Mouse (Mus musculus) bone marrow, adult 2 months (tissue): ENCODE measurements around the gene Slc22a4. TPM values are rescaled to one million over a fixed set of nuclear protein-coding genes. Genes with fewer than 3 reads are reported as not detected.

ENCODE experiments used
- H3K27ac ChIP-seq: fragments of 200-500 bp; 2 replicates; pipeline ENCODE4 v1.5.1; 2012; ENCODE audit warnings: low read depth, mild to moderate bottlenecking, control low read depth, inconsistent platforms, low read length; ENCODE audit not compliant: control insufficient read depth, poor library complexity, insufficient read depth
- H3K4me1 ChIP-seq: fragments of 200-500 bp; 2 replicates; pipeline ENCODE4 v1.6.1; 2011; ENCODE audit warnings: low read length; ENCODE audit not compliant: control insufficient read depth, insufficient read depth
- H3K4me3 ChIP-seq: fragments of 200-500 bp; replicated peaks from 2 replicates; pipeline ENCODE3; 2011; ENCODE audit warnings: mild to moderate bottlenecking, low read depth, low read length, control low read depth; ENCODE audit not compliant: control insufficient read depth
- CTCF ChIP-seq: fragments of 200-500 bp; IDR thresholded peaks from 2 replicates; pipeline ENCODE4 v1.5.1; 2011; ENCODE audit warnings: low read length, control low read depth; ENCODE audit not compliant: control insufficient read depth, insufficient read depth
- POLR2A ChIP-seq: fragments of 200-500 bp; IDR thresholded peaks from 2 replicates; pipeline ENCODE4 v1.6.1; 2011; ENCODE audit warnings: low read depth, mild to moderate bottlenecking, control low read depth, low read length, borderline replicate concordance; ENCODE audit not compliant: control insufficient read depth
- WGBS: fragments of 180-500 bp; shearing (Covaris S2); methylation state at CpG from one replicate; pipeline ENCODE4 v1.1.7; 2018; 5-methylcytosine and 5-hydroxymethylcytosine counted together
- polyA plus RNA-seq: library from polyadenylated mRNA; stranded (reverse); fragments of >200 nt; gene quantifications from 2 replicates; pipeline ENCODE4 v1.2.4, GENCODE M21; 2011; ENCODE audit warnings: low replicate concordance; ENCODE audit not compliant: missing spikeins, insufficient read depth, insufficient read length

Gene Slc22a4
- polyA plus RNA-seq: 20.7 and 34.8 TPM in 2 replicates

DNA sequence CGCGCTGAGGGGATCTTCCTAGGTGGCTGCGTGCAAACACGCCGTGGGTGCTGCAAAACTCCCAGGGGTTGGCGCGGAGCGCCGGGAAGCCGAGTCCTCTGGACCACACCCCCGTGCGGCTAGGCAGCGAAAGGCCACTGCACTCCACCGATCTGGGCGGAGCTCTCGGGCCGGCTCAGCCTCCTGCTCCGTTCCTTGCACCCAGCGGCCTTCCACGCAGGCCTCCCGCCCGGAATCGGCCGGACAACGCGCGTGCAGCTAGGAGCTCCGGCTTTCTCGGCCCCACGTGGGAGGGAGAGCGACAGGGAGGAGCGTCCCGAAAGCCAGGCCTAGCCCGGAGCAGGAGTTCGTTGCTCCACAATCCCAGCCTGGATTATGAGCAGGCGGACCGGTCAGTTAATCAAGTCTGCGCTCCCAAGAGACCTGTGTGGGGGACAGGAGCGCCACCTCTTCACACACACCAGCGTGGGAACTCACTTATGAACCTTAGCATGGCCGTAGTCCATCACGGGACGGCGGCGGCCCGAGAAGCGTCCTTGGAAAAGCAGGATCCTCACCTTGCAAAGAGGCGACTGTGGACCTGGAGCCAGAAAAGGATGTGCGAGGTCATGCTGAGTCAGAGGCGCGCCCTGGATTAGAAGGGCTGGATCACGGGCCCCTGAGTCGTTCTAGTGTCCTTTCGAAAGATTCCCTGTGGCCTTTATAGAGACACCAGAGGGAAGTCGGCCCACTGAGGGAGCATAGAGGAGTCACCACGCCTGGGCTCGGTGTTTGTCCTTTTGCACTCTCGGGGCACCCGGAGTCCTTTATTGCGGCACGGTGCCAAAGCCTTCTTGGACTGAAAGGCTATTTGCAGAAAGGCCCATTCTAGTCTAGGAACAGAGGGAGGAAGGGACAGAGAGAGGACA, at the start of gene Slc22a4:
Gene Slc22a4, minus strand, starts transcription at position 47 of the 908 bp plus-strand sequence.
- TF ChIP-seq CTCF: peak; percentile 22; the same call in 1 of the 2 replicates
- TF ChIP-seq POLR2A: no peak; the same call in none of the 2 replicates
- Histone ChIP-seq H3K27ac (peak within 1 kb of the TSS; percentile 94), H3K4me3 (peak within 1 kb of the TSS; percentile 96), H3K4me1 (no peaks in the 10 kb centered on the region; the same call in 1 of the 2 replicates)
- 2% methylated on average over 61 of the region's 61 CpGs for WGBS

GRCm38 (mm10) chr11:54076101-54076500, 48.2 kb upstream of the Slc22a4 start:
- Histone ChIP-seq H3K4me1 (no peaks in the 10 kb centered on the region), H3K27ac (no peak overlapping the region), H3K4me3 (no peak overlapping the region)
- no peak for TF ChIP-seq POLR2A
- no peak for TF ChIP-seq CTCF
- 74% methylated on average over 1 of the region's 1 CpGs for WGBS

- Histone ChIP-seq H3K4me1 (no peaks in the 10 kb centered on the region), H3K27ac (no peak overlapping the region), H3K4me3 (no peak overlapping the region)
- WGBS: 81% methylated on average over 6 of the region's 6 CpGs
- TF ChIP-seq POLR2A: no peak
- TF ChIP-seq CTCF: no peak
Measured at GRCm38 (mm10) chr11:54075353-54075752, 47.5 kb upstream of the Slc22a4 start.

DNA sequence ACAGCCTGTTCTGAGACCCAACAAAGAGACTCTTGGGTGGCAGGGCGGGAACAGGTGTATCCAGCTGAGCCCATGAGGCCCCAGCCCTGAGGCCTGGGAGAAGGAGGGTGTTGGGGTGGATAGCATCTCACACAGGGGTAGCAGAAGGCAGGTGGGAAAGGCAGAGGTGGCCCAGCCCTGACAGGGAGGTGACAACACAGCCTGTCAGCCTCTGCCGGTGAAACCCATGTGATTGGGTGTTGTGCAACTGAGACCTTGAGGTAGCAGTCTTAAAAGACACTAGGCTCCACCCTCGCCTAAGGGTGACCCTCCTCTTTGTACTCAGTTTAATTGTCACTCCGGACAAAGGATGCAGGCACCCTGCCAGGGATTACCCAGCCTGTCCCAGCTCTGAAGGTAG, 45.4 kb upstream of the Slc22a4 start:
- no peaks in the 10 kb centered on the region for H3K4me1 ChIP-seq
- no peak overlapping the region for H3K27ac ChIP-seq
- TF ChIP-seq CTCF (no peak), POLR2A (no peak)
- no peak overlapping the region for H3K4me3 ChIP-seq
- 56% methylated on average over 4 of the region's 4 CpGs for WGBS

DNA sequence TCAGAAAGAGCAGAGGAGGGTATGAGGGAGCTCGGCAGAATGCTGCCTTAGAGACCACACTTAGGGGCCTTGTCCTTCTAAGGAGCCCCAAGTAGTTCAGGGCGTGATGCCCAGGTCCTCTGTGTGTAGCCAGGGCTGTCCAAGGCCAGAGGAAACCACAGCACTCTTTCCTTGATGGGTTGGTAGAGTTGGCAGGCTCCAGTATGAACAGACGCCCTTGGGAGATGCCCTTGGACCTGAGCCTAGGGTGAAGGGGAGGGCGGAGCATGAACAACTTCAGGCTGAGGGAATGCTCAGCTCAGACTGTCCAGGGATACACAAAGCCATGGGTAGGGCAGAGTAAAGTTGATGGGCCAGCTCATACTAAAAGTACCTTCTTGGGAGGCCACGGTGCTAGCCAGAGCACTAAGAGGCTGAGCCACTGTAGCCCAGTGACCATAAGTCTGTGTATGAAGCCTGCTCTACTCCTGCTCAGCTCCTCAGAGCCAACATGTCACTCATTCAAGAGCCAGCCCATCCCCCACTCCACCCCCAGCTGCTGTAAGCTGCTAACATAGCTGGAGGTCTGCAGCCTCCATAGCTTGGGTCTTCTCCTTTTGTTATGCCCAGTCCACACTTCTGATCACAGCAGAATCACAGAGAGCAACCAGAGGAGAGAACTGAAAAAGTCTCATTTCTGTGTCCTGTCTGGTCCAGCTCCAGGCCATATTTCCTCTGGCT, 44.0 kb upstream of the Slc22a4 start:
- TF ChIP-seq POLR2A (no peak), CTCF (no peak)
- Histone ChIP-seq H3K27ac (no peak overlapping the region), H3K4me1 (no peaks in the 10 kb centered on the region), H3K4me3 (no peak overlapping the region)
- 68% methylated on average over 5 of the region's 5 CpGs for WGBS

DNA sequence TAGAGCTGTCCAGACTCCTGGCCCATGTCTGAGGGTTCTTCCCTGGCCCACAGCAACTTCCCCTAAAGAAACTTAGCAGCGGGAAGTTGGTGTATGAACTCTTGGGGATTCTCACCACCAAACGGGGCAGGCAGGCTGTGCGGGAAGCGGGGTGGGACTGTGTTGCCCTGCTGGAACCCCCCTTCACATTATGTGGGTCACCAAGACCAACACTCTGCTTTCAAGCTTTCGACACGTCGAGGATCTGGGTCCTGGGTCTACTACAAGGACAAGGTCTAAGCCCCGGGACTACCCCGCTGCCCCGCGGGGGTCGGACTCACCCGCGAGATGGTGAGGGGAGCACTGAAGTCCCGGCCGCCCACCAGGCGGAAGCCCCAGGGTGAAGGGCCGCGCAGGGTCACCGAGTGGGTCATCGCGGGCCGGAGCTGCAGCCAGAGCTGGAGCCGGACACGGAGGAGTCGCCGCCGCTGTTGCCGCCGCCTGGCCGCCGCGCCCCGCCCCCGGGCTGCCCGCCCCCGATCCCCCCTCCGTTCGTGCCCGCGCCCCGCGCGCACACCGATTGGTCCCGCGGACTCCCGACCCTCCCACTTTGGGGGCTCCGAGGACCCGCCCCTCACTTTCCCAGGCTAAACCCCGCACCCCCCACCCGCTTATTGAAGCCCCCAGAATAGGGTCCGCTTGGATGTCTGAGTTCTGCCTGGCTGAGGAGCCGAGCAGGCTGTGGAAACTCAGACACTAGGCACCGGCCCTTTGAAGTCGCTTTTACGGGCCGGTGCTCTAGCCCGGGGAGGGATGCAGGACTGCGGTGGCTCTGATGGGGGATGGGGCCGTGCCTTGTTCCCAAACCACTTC, 40.9 kb upstream of the Slc22a4 start, which contains the start of gene Pdlim4:
Gene Pdlim4, minus strand, starts transcription at position 495 of the 852 bp plus-strand sequence.
- Histone ChIP-seq H3K4me1 (no peaks in the 10 kb centered on the region), H3K4me3 (peak within 1 kb of the TSS; percentile 16), H3K27ac (no peak within 1 kb of the TSS)
- TF ChIP-seq POLR2A (no peak), CTCF (no peak)
- under 1% methylated on average over 61 of the region's 61 CpGs for WGBS

- H3K4me1 ChIP-seq: no peaks in the 10 kb centered on the region
- WGBS: 21% methylated on average over 4 of the region's 4 CpGs
- H3K4me3 ChIP-seq: no peak overlapping the region
- TF ChIP-seq POLR2A (no peak), CTCF (no peak)
- no peak overlapping the region for H3K27ac ChIP-seq
Measured at GRCm38 (mm10) chr11:54067996-54068519, 40.2 kb upstream of the Slc22a4 start.
